In genomic region chr3:107094028-107094427, GRCm38 (mm10) we compare ENCODE assay signal across 9 mouse cellular contexts. TPM values are rescaled to one million over a fixed set of nuclear protein-coding genes. Genes with fewer than 3 reads are reported as not detected.
DNase-seq lines count a peak whose midpoint lies in the region; ATAC-seq and TF ChIP-seq lines count a peak whose summit lies in the region.
"Had no signal": no experiment of that assay in that cellular context is flagged by ENCODE, and none has a peak within 500 bp of the region (broad histone marks: within the 10 kb centered on the region; RNA-seq: fewer than 3 reads in every experiment).

No protein-coding gene starts in this region.

- H3K27ac ChIP-seq in intestine, embryonic 14.5 days (ENCODE audit: low read depth), result no peak overlapping the region
- H3K27ac ChIP-seq in intestine, embryonic 16.5 days (ENCODE audit: low read length), result no peak overlapping the region
- no peak overlapping the region for H3K27ac ChIP-seq in forebrain, embryonic 13.5 days
- no peak overlapping the region for H3K27ac ChIP-seq in midbrain, embryonic 12.5 days (replicated peaks)
- H3K27ac ChIP-seq: liver, embryonic 15.5 days had no signal

- no peaks in the 10 kb centered on the region for H3K9me3 ChIP-seq in intestine, embryonic 14.5 days (ENCODE audit: control insufficient read depth, low read length)
- H3K9me3 ChIP-seq in intestine, embryonic 16.5 days (ENCODE audit: control insufficient read depth, low read length), result no peaks in the 10 kb centered on the region
- no peaks in the 10 kb centered on the region for H3K9me3 ChIP-seq in E14TG2a.4 (ENCODE audit: low read length)
- H3K9me3 ChIP-seq in forebrain, embryonic 13.5 days (replicated peaks), result no peaks in the 10 kb centered on the region
- H3K9me3 ChIP-seq in midbrain, embryonic 12.5 days, result no peaks in the 10 kb centered on the region
- H3K9me3 ChIP-seq: liver, embryonic 15.5 days had no signal

- H3K4me1 ChIP-seq in intestine, embryonic 14.5 days (replicated peaks; ENCODE audit: control insufficient read depth, insufficient read depth, low read length), result no peaks in the 10 kb centered on the region
- H3K4me1 ChIP-seq in intestine, embryonic 16.5 days (ENCODE audit: control insufficient read depth, insufficient read depth, low read length), result no peaks in the 10 kb centered on the region
- H3K4me1 ChIP-seq in E14TG2a.4 (replicated peaks; ENCODE audit: low read depth, low read length), result no peaks in the 10 kb centered on the region
- no peaks in the 10 kb centered on the region for H3K4me1 ChIP-seq in forebrain, embryonic 13.5 days
- no peaks in the 10 kb centered on the region for H3K4me1 ChIP-seq in midbrain, embryonic 12.5 days
- H3K4me1 ChIP-seq: liver, embryonic 15.5 days had no signal

- H3K27me3 ChIP-seq in intestine, embryonic 14.5 days (replicated peaks; ENCODE audit: control insufficient read depth, insufficient read depth, low read length), result peaks cover 3% of the 10 kb centered on the region
- no peaks in the 10 kb centered on the region for H3K27me3 ChIP-seq in intestine, embryonic 16.5 days (replicated peaks; ENCODE audit: control insufficient read depth, insufficient read depth, low read length)
- H3K27me3 ChIP-seq in E14TG2a.4 (ENCODE audit: insufficient read depth, low read length), result peaks cover 58% of the 10 kb centered on the region
- H3K27me3 ChIP-seq in forebrain, embryonic 13.5 days, result peaks cover 4% of the 10 kb centered on the region; the same call in 1 of the 2 replicates
- H3K27me3 ChIP-seq in midbrain, embryonic 12.5 days, result peaks cover 14% of the 10 kb centered on the region

- 1% methylated on average over 4 of the region's 4 CpGs for WGBS in intestine, embryonic 14.5 days
- WGBS in intestine, embryonic 16.5 days, result under 1% methylated on average over 4 of the region's 4 CpGs
- 1% methylated on average over 4 of the region's 4 CpGs for WGBS in forebrain, embryonic 13.5 days
- WGBS in midbrain, embryonic 12.5 days, result 4% methylated on average over 4 of the region's 4 CpGs

- H3K9ac ChIP-seq in intestine, embryonic 14.5 days (ENCODE audit: low read length), result no peak overlapping the region
- H3K9ac ChIP-seq in intestine, embryonic 16.5 days (ENCODE audit: low read depth, low read length), result no peak overlapping the region
- H3K9ac ChIP-seq in forebrain, embryonic 13.5 days, result no peak overlapping the region
- H3K9ac ChIP-seq in midbrain, embryonic 12.5 days (replicated peaks), result no peak overlapping the region
- H3K9ac ChIP-seq: liver, embryonic 15.5 days had no signal

- H3K36me3 ChIP-seq in intestine, embryonic 14.5 days (ENCODE audit: control insufficient read depth, insufficient read depth, low read length), result no peaks in the 10 kb centered on the region
- H3K36me3 ChIP-seq in intestine, embryonic 16.5 days (ENCODE audit: control insufficient read depth, insufficient read depth, low read length), result no peaks in the 10 kb centered on the region
- H3K36me3 ChIP-seq in E14TG2a.4 (ENCODE audit: insufficient read depth, low read length), result no peaks in the 10 kb centered on the region
- H3K36me3 ChIP-seq in forebrain, embryonic 13.5 days (ENCODE audit: poor library complexity, severe bottlenecking), result no peaks in the 10 kb centered on the region
- no peaks in the 10 kb centered on the region for H3K36me3 ChIP-seq in midbrain, embryonic 12.5 days
- H3K36me3 ChIP-seq: liver, embryonic 15.5 days had no signal

- TF ChIP-seq CTCF in E14TG2a.4 (conservative IDR thresholded peaks at IDR 0.05; ENCODE audit: low read length), result peak; percentile 85

- no peak for ATAC-seq in intestine, embryonic 14.5 days (replicated peaks; ENCODE audit: low FRiP score, low TSS enrichment, low read depth)
- ATAC-seq in intestine, embryonic 16.5 days, result no peak
- peak; percentile 79 for ATAC-seq in forebrain, embryonic 13.5 days
- ATAC-seq in midbrain, embryonic 12.5 days (ENCODE audit: low FRiP score, low read depth), result peak; percentile 62; the same call in 1 of the 2 replicates

- peak; percentile 63 for DNase-seq in intestine, embryonic 14.5 days (ENCODE audit: low spot score)
- peak; percentile 25 for DNase-seq in c-Kit-positive CD71-positive TER-119-positive erythroid progenitor cells, embryonic 14.5 days (ENCODE audit: low spot score)
- peak; percentile 29 to 59 for DNase-seq in kidney, postnatal 36 days
- DNase-seq in thymus, postnatal 14 days, result peak; percentile 67

- no peak overlapping the region for H3K4me3 ChIP-seq in intestine, embryonic 14.5 days (ENCODE audit: low read depth, low read length)
- no peak overlapping the region for H3K4me3 ChIP-seq in intestine, embryonic 16.5 days (ENCODE audit: low read length)
- H3K4me3 ChIP-seq in E14TG2a.4 (replicated peaks; ENCODE audit: low read length), result no peak overlapping the region
- H3K4me3 ChIP-seq in forebrain, embryonic 13.5 days, result no peak overlapping the region
- no peak overlapping the region for H3K4me3 ChIP-seq in midbrain, embryonic 12.5 days
- H3K4me3 ChIP-seq: liver, embryonic 15.5 days had no signal

- no peak overlapping the region for H3K4me2 ChIP-seq in intestine, embryonic 14.5 days (ENCODE audit: low read length)
- H3K4me2 ChIP-seq in intestine, embryonic 16.5 days (ENCODE audit: low read depth, low read length), result no peak overlapping the region
- H3K4me2 ChIP-seq in forebrain, embryonic 13.5 days, result no peak overlapping the region
- H3K4me2 ChIP-seq in midbrain, embryonic 12.5 days (replicated peaks), result no peak overlapping the region
- H3K4me2 ChIP-seq: liver, embryonic 15.5 days had no signal

RNA-seq across cellular contexts. Expression of gene Kcna2, which starts 6.9 kb away (rescaled TPM):
- polyA plus RNA-seq in intestine, embryonic 14.5 days (2014; fragmentation: Nextera tagmentation; extraction: Ambion mirVana), result 0.05 and 0.09 TPM in 2 replicates
- 0.04 and 0.06 TPM in 2 replicates for polyA plus RNA-seq in intestine, embryonic 16.5 days (2015; fragmentation: Nextera tagmentation; extraction: Ambion mirVana)
- 0.37 and 0.49 TPM in 2 replicates for polyA plus RNA-seq in forebrain, embryonic 13.5 days (2015; fragmentation: Nextera tagmentation; extraction: Ambion mirVana)
- 0.46 and 0.67 TPM in 2 replicates for polyA plus RNA-seq in midbrain, embryonic 12.5 days (2016; fragmentation: Nextera tagmentation; extraction: Ambion mirVana)

RNA-seq across cellular contexts. Expression of gene Kcna3, which starts 58.1 kb away (rescaled TPM):
- polyA plus RNA-seq in intestine, embryonic 14.5 days (2014; fragmentation: Nextera tagmentation; extraction: Ambion mirVana), result 1.4 and 1.7 TPM in 2 replicates
- 0.73 and 0.88 TPM in 2 replicates for polyA plus RNA-seq in intestine, embryonic 16.5 days (2015; fragmentation: Nextera tagmentation; extraction: Ambion mirVana)
- 12.9 and 13.4 TPM in 2 replicates for polyA plus RNA-seq in forebrain, embryonic 13.5 days (2015; fragmentation: Nextera tagmentation; extraction: Ambion mirVana)
- 8.9 and 10.1 TPM in 2 replicates for polyA plus RNA-seq in midbrain, embryonic 12.5 days (2016; fragmentation: Nextera tagmentation; extraction: Ambion mirVana)

Comparison
In these comparisons a context has a peak if more than half of its experiments do, and no peak if none do; other contexts are left out.
1. ATAC-seq: peak in forebrain, embryonic 13.5 days (single experiment) and midbrain, embryonic 12.5 days (single experiment); none in intestine, embryonic 14.5 days (single experiment) and intestine, embryonic 16.5 days (single experiment).
2. Peak in every context shown above with its lines, with median percentiles within 50 percentile points of each other: DNase-seq.